In the genomic region with DNA sequence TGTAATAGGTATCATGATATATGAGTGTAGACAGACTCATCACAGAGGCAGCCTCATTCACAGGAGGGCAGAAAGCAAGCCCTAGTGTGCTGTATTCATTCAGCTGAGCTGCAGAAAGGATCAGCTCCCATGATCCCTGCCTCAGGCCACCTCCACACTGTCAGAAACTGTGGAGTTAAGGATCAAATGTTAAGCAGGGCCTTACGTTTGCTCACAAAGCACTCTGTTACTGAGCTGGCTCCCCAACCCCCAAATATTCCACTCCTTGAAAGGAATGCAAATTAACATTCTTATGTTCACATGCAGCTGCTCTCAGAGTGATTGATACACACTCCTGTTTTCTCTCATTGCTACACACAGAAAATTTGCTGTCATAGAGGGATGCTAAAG, we compare ENCODE assay signal across 8 mouse cellular contexts.
DNase-seq lines count a peak whose midpoint lies in the region; ATAC-seq lines count a peak whose summit lies in the region.

No protein-coding gene starts in this region.

- H3K4me1 ChIP-seq in forebrain, embryonic 12.5 days = peaks cover 20% of the 10 kb centered on the region
- peaks cover 18% of the 10 kb centered on the region for H3K4me1 ChIP-seq in limb, embryonic 12.5 days (replicated peaks)

- H3K4me3 ChIP-seq in forebrain, embryonic 12.5 days (replicated peaks) = no peak overlapping the region
- no peak overlapping the region for H3K4me3 ChIP-seq in limb, embryonic 12.5 days (replicated peaks)

- no peak overlapping the region for H3K4me2 ChIP-seq in forebrain, embryonic 12.5 days
- H3K4me2 ChIP-seq in limb, embryonic 12.5 days = no peak overlapping the region

- H3K9ac ChIP-seq in forebrain, embryonic 12.5 days = no peak overlapping the region
- H3K9ac ChIP-seq in limb, embryonic 12.5 days (replicated peaks) = no peak overlapping the region

- 4% methylated on average over 1 of the region's 1 CpGs for whole genome bisulfite sequencing in forebrain, embryonic 12.5 days
- 0% methylated on average over 1 of the region's 1 CpGs for WGBS in limb, embryonic 12.5 days

- ATAC-seq in forebrain, embryonic 12.5 days (ENCODE audit: low FRiP score) = peak; percentile 78
- ATAC-seq in limb, embryonic 12.5 days (ENCODE audit: insufficient number of reproducible peaks, insufficient read depth, low FRiP score, low TSS enrichment, low read depth) = peak; percentile 88
- ATAC-seq in granulocyte monocyte progenitor cell, adult 5-6 weeks (replicated peaks; ENCODE audit: poor library complexity, severe bottlenecking) = no peak

- H3K9me3 ChIP-seq in forebrain, embryonic 12.5 days = no peaks in the 10 kb centered on the region
- no peaks in the 10 kb centered on the region for H3K9me3 ChIP-seq in limb, embryonic 12.5 days

- peak; percentile 8 for DNase-seq in kidney, postnatal 10 days
- no peak for DNase-seq in kidney, adult 9 months
- DNase-seq in retina, embryonic 14.5 days (ENCODE audit: low spot score) = peak; percentile 21
- DNase-seq in lung, postnatal 25 days (ENCODE audit: low spot score) = no peak
- no peak for DNase-seq in liver

- no peaks in the 10 kb centered on the region for H3K36me3 ChIP-seq in forebrain, embryonic 12.5 days (replicated peaks)
- no peaks in the 10 kb centered on the region for H3K36me3 ChIP-seq in limb, embryonic 12.5 days

- H3K27ac ChIP-seq in forebrain, embryonic 12.5 days = peak overlapping the region; percentile 83
- H3K27ac ChIP-seq in limb, embryonic 12.5 days = peak overlapping the region; percentile 70

- H3K27me3 ChIP-seq in forebrain, embryonic 12.5 days = no peaks in the 10 kb centered on the region
- no peaks in the 10 kb centered on the region for H3K27me3 ChIP-seq in limb, embryonic 12.5 days

Comparison
In these comparisons a context has a peak if more than half of its experiments do, and no peak if none do; other contexts are left out.
1. DNase-seq: peak in kidney, postnatal 10 days (single experiment) and retina, embryonic 14.5 days (single experiment); none in kidney, adult 9 months (single experiment), lung, postnatal 25 days (single experiment) and liver (single experiment).